Mouse (Mus musculus) thymus, adult 2 months (tissue): ENCODE measurements around the gene Pole3.

Experiments used
- CTCF ChIP-seq: fragments of 200-500 bp; IDR thresholded peaks from 2 replicates; pipeline ENCODE4 v1.5.1; 2012; ENCODE audit warnings: mild to moderate bottlenecking, control low read depth, low read length, moderate library complexity, borderline replicate concordance; ENCODE audit not compliant: control insufficient read depth, poor library complexity, insufficient read depth; ENCODE audit errors: extremely low read depth
- POLR2A ChIP-seq: fragments of 200-500 bp; IDR thresholded peaks from 2 replicates; pipeline ENCODE4 v1.6.1; 2012; ENCODE audit warnings: mild to moderate bottlenecking, low read length, control low read depth, moderate library complexity; ENCODE audit not compliant: control insufficient read depth, poor library complexity, insufficient read depth; ENCODE audit errors: extremely low read depth

DNA sequence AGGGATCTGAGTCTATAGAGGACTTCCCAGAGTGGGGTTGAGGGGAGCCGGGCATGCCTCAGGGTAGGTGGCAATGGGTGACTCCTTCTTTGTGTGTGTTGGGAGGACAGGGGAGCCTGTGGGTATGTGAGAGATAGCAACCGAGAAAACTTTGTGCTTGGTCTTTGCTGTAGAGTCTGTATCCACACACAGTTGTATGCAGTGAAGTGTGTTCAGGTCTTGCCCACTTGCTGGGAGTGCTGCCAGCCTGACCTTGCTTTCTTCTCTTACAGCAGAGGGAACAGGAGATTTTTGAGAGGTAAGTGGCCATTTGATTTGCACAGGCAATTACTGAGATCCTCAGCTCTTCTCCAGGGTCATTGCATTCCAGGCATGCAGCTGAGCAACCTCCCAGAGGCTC, 37.0 kb downstream of the Pole3 start:
- TF ChIP-seq CTCF (no peak), POLR2A (no peak)
